Mouse (Mus musculus) lung, adult 2 months (tissue): ENCODE measurements around the gene Pfn3. TPM values are rescaled to one million over a fixed set of nuclear protein-coding genes. Genes with fewer than 3 reads are reported as not detected.
A peak's percentile ranks its signal among the peaks of the same experiment; 100 is the strongest.

Experiments
- DNase-seq: peaks from one replicate; pipeline ENCODE4 v3.0.0; 2022
- H3K4me1 ChIP-seq: fragments of 200-500 bp; 2 replicates; pipeline ENCODE4 v1.6.1; 2011; ENCODE audit warnings: low read length; ENCODE audit not compliant: control insufficient read depth, insufficient read depth
- H3K4me3 ChIP-seq: fragments of 200-500 bp; replicated peaks from 2 replicates; pipeline ENCODE3; 2011; ENCODE audit warnings: low read depth, mild to moderate bottlenecking, control low read depth, low read length; ENCODE audit errors: extremely low read depth
- CTCF ChIP-seq: fragments of 200-500 bp; IDR thresholded peaks from 2 replicates; pipeline ENCODE4 v1.5.1; 2011; ENCODE audit warnings: mild to moderate bottlenecking, low read length, control low read depth; ENCODE audit not compliant: insufficient read depth
- POLR2A ChIP-seq: fragments of 200-500 bp; IDR thresholded peaks from 2 replicates; pipeline ENCODE4 v1.6.1; 2011; ENCODE audit warnings: low read depth, mild to moderate bottlenecking, control low read depth, low read length, borderline replicate concordance; ENCODE audit errors: extremely low read depth
- WGBS: fragments of 180-500 bp; shearing (Covaris S2); methylation state at CpG from one replicate; pipeline ENCODE4 v1.1.7; 2018; 5-methylcytosine and 5-hydroxymethylcytosine counted together
- polyA plus RNA-seq: library from polyadenylated mRNA; depleted of rRNA; stranded (reverse); fragments of >200 nt; gene quantifications from 2 replicates; pipeline ENCODE4 v1.2.3, GENCODE M21; 2012; rRNA removed

Gene Pfn3
- polyA plus RNA-seq = not detected in 2 replicates

DNA sequence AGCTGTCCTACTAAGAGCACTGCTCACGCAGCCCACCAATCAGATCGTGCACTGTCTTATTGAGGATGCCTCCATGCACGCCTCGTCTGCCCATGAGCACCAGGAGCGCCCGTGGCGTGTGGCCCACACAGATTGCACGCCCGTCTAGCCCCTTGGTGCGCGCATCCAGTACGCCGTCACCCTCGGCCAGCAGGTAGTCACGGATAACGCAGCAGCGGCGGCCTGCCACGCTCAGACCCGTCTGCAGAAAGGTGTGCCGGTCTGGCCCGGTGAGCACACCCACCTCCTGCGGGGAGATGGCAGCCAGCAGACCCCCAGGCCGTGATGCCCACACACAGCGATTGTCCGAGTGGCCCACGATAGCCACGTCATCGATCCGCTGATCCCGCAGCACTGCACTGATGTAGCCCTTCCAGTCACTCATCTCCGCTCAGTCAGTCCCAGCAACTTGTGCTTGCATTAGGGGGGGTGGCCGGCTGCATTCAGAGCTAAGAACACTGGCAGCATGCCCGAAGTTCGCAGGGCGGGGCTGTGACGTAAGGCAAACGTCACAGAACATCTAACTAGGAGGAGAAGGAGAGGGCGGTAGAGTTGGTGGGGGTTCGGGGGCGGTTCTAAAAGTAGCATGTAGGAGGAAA, at the start of gene Pfn3:
Pfn3 (minus strand) TSS at position 490 of the 638 bp plus-strand sequence.
- Histone ChIP-seq H3K4me3 (no peak within 1 kb of the TSS), H3K4me1 (peaks cover 2% of the 10 kb centered on the region; the same call in 1 of the 2 replicates)
- TF ChIP-seq POLR2A = no peak
- no peak for TF ChIP-seq CTCF
- DNase-seq = no peak
- WGBS = 20% methylated on average over 41 of the region's 41 CpGs

DNA sequence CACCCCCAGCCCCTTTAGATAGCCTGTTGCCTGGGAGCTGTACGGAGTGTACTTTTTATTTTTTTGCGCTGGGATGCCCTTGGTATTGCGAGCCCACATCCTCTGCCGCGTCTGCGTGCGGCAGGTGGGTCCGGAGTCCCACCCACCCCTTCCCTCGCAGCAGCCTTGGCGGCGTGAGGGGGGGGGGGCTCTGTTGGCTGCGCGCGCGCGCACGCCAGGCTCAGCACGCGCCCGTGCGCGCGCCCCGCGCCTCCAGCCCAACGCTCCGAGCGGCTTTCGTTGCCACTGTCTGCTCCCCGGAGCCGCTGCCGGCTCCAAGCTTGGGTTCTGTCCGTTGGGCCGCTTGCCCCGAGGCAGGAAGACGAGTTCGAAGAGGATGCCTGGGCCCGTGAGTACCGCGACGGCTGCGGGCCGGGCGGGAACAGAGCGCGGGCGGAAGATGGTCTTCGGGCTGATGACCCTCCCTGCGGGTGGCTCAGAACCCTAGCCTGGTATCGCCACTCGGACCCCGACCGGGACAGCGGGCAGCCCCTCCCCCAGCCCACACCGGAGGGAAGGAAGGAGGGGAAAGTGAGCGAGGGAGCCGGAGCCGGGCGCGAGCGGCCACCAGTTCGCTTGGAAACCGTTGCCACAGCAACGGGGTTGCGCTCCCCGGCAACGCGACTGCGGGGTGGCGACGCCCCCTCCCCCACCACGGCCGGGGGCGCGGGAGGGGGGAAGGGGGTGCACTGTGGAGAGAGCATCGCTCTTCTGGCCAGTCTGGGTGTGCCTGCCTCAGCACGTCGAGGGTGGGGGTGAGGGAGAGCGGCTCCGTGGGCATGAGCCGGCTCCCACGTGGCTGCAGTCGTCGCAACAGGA, 49.2 kb upstream of the Pfn3 start, which contains the start of gene Prr7:
Prr7 (plus strand) TSS at position 241 of the 858 bp plus-strand sequence.
- peak within 1 kb of the TSS; percentile 55 for H3K4me3 ChIP-seq
- WGBS = under 1% methylated on average over 80 of the region's 84 CpGs
- DNase-seq = no peak
- TF ChIP-seq POLR2A = no peak
- no peak for TF ChIP-seq CTCF
- peaks cover 4% of the 10 kb centered on the region for H3K4me1 ChIP-seq

DNA sequence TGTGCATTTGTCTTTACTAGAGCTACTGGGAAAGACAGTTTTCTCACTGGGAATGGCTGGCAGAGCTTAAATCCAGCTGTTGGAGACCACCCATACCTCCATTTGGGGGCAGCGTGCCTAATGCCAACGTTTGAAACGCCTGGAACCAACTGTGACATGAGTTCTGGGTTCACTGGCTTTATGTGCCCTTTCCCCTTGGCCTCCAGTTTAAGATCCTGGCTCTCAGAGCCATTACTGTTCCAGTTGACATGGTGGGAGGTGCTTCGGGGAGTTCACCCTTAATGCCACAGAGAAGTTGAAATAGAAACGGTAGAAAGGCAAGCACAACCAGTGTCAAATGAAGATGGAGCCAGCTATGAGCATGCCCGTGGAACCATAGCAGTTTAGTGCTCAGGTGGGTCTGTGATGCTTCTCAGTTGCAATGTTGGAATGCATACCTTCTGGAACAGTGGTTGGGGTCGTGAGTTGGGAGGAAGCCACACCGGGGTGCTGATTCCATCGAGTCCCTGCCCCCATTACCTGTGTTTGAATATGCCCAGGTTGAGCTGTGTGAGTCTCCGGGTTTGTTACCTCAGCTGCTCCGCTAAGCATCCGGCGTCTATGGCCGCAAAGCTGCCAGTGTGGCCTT, 48.5 kb upstream of the Pfn3 start:
- H3K4me1 ChIP-seq = peaks cover 4% of the 10 kb centered on the region
- TF ChIP-seq CTCF (no peak), POLR2A (no peak)
- H3K4me3 ChIP-seq = no peak overlapping the region
- no peak for DNase-seq
- 16% methylated on average over 14 of the region's 14 CpGs for WGBS

DNA sequence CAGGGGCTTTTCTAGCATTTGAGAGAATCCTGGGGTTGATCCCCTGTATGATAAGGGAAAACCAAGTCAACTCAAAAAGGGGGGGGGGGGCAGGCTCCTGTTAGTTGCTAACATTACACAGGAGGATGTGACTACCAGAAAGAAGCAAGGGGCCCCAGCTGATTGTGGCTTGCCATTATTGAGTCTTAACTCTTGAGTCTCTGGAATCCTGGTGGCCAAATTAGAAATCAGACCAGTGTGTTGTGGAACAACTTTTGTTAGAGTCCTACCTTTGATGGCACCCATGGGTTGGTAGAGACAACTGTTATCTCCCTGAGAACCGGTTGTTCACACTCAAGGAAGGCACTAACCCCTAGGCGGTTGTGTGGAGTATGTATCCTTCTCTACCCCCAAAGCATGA, 47.9 kb upstream of the Pfn3 start:
- Histone ChIP-seq H3K4me1 (peaks cover 4% of the 10 kb centered on the region), H3K4me3 (no peak overlapping the region)
- DNase-seq = no peak
- WGBS = 71% methylated on average over 2 of the region's 2 CpGs
- no peak for TF ChIP-seq CTCF
- TF ChIP-seq POLR2A = no peak

DNA sequence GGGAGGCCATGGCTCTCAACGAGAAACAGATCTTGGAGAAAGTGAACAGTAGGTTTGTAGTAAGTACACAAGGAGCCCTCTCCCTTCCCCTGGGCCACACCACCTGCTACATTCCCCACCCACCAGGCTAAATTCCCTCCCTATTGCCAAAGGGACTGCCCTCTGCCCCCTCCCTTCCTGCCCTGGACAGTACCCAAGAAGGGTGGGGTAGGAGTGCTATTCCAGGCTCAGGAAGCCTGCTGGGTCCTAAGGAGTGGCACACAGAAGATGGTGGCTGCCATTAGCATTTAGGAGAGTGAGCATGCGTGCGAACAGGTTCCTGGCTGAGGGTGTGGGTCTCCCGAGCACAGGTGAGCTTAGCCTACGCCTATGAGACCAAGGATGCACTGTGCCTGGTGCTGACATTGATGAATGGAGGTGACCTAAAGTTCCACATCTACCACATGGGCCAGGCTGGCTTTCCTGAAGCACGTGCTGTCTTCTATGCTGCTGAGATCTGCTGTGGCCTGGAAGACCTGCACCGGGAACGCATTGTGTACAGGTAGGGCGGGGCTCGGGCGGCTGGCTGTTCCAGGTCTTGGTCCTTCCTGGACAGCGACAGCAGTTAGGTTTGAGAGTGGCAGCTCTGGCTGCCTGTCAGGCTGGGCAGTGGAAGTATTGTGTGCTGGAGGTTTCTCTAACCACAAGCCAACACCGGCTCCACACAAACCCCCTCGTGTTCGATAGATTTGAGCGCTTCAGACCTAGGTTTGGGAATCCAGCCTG, 36.9 kb upstream of the Pfn3 start:
- Histone ChIP-seq H3K4me1 (peaks cover 17% of the 10 kb centered on the region), H3K4me3 (no peak overlapping the region)
- TF ChIP-seq POLR2A = no peak
- TF ChIP-seq CTCF = no peak
- peak; percentile 48 for DNase-seq
- WGBS = 79% methylated on average over 16 of the region's 16 CpGs

DNA sequence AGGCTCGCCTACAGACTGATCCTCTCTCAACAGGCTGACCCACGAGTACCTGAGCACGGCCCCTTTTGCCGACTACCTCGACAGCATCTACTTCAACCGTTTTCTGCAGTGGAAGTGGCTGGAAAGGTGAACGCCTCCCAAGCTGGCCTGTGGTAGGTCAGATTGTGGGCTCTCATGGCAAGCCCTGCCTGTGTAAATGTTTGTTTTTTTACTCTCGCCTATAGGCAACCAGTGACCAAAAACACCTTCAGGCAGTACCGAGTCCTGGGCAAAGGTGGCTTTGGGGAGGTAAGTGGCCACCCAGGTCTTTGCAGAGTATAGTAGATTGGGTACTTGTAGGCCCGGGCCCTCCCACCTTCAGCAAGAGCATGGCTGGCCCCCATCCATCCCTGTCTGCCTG, 36.3 kb upstream of the Pfn3 start:
- Histone ChIP-seq H3K4me3 (no peak overlapping the region), H3K4me1 (peaks cover 23% of the 10 kb centered on the region)
- DNase-seq = no peak
- TF ChIP-seq POLR2A (no peak), CTCF (no peak)
- whole genome bisulfite sequencing = 87% methylated on average over 10 of the region's 10 CpGs

DNA sequence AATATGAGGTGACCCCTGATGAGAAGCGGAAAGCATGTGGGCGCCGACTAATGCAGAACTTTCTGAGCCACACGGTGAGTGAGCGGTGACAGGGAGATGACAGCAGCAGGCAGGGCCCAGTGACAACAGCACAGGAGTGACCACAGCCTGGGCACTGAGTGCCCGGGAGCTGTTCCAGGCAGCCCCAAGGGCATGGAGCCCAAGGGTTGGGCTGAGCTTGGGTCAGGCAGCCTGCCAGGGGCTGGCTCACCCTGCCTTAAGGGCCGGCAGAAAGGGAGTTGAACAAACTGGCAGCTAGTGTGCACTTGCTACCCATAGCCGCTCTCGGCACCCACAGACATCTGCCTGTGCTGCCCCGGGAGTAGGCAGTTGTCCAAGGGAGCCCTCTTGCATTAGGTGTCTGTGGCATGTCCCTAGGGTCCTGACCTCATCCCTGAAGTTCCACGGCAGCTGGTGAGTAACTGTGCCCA, 35.5 kb upstream of the Pfn3 start:
- Histone ChIP-seq H3K4me3 (no peak overlapping the region), H3K4me1 (peaks cover 26% of the 10 kb centered on the region)
- WGBS = 57% methylated on average over 11 of the region's 11 CpGs
- no peak for TF ChIP-seq CTCF
- peak; percentile 45 for DNase-seq

DNA sequence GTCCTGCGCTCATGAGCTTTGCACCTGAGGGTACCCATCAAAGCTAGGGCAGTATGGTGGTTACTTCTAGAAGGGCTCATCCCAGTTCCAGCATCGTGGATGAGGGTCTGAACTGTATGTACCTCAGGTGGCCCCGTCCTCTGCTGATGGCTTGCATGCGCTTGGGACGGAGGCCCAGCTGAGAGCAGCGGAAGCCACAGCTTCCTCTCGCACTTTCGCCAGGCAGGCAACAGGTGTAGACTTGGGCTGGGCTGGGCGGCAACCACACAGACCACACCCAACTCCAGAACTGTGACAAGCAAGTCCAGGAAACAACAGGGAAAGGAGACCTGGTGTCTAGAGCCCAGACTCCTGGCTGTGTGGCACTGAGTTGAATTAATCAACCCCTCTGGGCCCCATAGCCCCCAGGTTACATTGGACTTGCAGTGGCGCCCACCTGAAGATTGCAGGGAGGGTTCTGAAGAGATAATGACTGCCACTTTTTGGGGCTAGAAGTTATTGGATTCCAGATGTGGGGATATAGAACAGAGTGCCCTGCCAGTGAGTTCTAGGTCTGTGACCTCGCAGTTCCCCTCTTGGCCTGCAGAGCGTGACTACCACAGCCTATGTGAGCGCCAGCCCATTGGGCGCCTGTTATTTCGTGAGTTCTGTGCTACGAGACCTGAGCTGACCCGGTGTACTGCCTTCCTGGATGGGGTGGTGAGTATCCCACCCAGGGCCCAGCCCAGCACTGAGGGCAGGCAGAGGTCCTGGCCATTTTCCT, 34.8 kb upstream of the Pfn3 start:
- H3K4me3 ChIP-seq = no peak overlapping the region
- no peak for DNase-seq
- H3K4me1 ChIP-seq = peaks cover 26% of the 10 kb centered on the region
- TF ChIP-seq POLR2A (no peak), CTCF (0 out of 2 replicates have a peak, but pooled peaks have one; percentile 6)
- 79% methylated on average over 17 of the region's 17 CpGs for WGBS
